Mouse (Mus musculus) bone marrow macrophage, adult 2 months (primary cell): ENCODE measurements at regions not wholly inside any gene's neighbourhood (a gene's known extent, or its start where the extent isn't known, plus 50 kb on each side); places are given as distances from the start of the nearest gene placed in this dataset.

Experiments
- H3K27ac ChIP-seq: 2 replicates; pipeline ENCODE4 v1.5.1; 2012; ENCODE audit warnings: low read depth, low read length; ENCODE audit not compliant: insufficient read depth
- H3K4me1 ChIP-seq: 2 replicates; pipeline ENCODE4 v1.6.1; 2012; ENCODE audit warnings: low read length; ENCODE audit not compliant: control insufficient read depth, insufficient read depth
- H3K4me3 ChIP-seq: 2 replicates; pipeline ENCODE4 v1.5.1; 2012; ENCODE audit warnings: mild to moderate bottlenecking, low read length, moderate library complexity; ENCODE audit not compliant: insufficient read depth
- CTCF ChIP-seq: IDR thresholded peaks from 2 replicates; pipeline ENCODE4 v1.5.1; 2012; ENCODE audit warnings: low read depth, mild to moderate bottlenecking, low read length, moderate library complexity
- POLR2A ChIP-seq: IDR thresholded peaks from 2 replicates; pipeline ENCODE4 v1.6.1; 2012; ENCODE audit warnings: mild to moderate bottlenecking, low read depth, low read length, borderline replicate concordance

- TF ChIP-seq POLR2A, result no peak
- no peak for TF ChIP-seq CTCF
- H3K27ac ChIP-seq, result no peak overlapping the region
- H3K4me3 ChIP-seq, result no peak overlapping the region
- H3K4me1 ChIP-seq, result no peaks in the 10 kb centered on the region
Observed at GRCm38 (mm10) chr1:76200906-76201305, 654.8 kb downstream of the Slc4a3 start.

DNA sequence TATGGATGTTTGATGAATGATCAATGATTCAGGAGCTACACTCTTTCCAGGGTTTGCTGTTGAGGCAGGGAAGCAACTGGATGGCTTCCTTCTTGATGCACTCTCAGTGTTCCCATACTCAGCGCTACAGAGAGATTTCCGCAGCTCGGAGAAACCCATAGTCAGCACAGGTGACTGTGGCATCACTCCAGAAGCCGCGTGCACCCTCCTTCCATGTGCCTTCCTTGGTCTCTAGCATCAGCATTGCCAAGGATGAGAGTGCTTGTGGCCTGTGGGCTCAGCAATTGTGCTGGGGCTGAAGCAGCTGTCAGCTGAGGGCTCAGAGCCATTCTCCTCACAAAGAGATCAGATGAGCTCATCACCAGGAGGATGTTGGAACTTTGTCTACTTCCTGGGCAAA, 666.4 kb downstream of the Slc4a3 start:
- Histone ChIP-seq H3K4me3 (no peak overlapping the region), H3K27ac (no peak overlapping the region), H3K4me1 (no peaks in the 10 kb centered on the region)
- no peak for TF ChIP-seq POLR2A
- TF ChIP-seq CTCF, result no peak

DNA sequence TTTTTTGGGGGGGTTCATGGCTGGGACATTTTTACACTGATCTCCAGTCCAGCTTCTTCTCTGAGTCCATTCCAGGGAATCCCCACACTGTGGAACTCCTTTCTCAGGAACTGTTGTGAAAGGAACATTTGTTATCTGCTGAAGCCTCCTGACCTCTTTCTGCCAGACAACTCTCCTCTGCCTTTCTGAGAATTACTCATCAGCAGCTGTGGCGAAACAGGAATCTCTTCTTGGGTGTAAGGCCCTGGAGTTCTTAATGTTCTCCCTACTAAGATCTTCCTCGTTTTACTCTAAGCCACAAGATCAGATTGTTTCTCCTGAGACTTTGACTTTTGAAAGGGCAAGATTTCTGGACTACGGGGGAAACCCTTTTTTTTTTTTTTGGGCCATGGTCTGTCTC, 698.7 kb downstream of the Slc4a3 start:
- Histone ChIP-seq H3K27ac (no peak overlapping the region), H3K4me3 (no peak overlapping the region), H3K4me1 (no peaks in the 10 kb centered on the region)
- no peak for TF ChIP-seq POLR2A
- TF ChIP-seq CTCF, result no peak

DNA sequence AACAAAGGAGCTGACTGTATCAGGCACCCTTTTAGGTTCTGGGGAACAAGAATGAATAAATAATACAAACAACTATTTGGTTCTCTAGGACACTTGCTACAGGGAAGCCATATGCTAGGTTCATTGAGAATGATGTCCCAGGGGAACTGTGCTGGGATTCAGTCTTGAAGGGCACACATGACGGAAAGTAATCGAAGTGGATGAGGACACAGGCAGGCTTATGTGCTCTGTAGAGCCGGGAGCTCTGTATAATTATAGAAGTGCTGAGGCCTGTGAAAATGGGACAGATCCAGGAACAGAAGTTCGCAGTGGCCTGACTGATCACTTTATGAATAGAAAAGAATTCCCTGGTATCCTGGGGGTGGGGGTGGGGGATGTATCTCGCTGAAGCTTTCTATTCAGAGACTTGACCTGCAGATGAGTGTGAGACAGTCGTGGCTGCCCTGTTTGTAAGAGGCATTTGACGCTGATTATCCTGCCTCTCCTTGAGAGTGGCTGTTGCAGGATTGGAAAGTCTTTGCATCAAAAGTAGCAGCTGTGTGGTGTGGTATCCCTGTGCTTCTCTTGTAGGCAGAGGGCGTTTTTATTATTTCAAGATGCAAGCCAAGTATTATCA, 700.2 kb downstream of the Slc4a3 start:
- Histone ChIP-seq H3K4me3 (no peak overlapping the region), H3K27ac (no peak overlapping the region), H3K4me1 (no peaks in the 10 kb centered on the region)
- TF ChIP-seq POLR2A (no peak), CTCF (no peak)

DNA sequence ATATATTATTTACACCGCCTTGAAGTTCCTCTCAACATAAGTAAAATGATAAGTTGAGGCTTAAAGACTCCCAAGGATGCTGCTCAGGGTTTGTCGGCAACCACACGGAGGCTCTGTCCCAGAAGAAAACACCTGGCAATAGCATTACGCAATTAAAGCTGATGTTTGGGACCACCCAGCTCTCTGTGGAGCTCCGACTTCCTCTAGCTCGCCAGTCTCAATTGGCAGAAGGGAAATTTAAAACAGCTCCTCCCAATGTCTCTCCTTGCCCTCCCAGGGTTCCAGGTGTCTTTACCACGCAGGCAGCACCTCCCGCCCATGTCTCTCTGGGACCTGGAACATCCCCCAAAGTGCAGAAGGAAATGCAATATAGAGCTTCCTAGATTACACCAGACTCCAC, 701.1 kb downstream of the Slc4a3 start:
- Histone ChIP-seq H3K4me1 (no peaks in the 10 kb centered on the region), H3K4me3 (no peak overlapping the region), H3K27ac (no peak overlapping the region)
- TF ChIP-seq CTCF (no peak), POLR2A (no peak)

DNA sequence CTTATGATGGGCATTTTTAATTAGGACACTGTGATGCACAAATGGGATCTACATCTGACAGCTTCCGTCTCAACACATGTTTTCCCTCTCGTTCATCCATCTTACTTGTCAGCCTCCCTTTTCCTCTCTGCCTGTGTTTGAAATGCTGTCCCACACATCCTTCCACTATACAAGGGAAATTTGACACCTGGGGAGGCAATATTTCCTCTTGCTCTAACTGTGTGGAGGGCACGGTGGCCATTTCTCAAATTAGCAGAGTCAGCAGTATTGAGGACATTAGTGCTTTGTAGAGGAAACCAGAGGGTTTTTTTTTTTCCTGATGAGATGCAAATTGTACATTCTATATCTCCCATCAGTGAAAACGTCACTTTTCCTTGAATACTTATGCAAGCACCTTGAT, 712.2 kb downstream of the Slc4a3 start:
- Histone ChIP-seq H3K4me1 (no peaks in the 10 kb centered on the region), H3K27ac (no peak overlapping the region), H3K4me3 (no peak overlapping the region)
- TF ChIP-seq CTCF, result no peak
- TF ChIP-seq POLR2A, result no peak

DNA sequence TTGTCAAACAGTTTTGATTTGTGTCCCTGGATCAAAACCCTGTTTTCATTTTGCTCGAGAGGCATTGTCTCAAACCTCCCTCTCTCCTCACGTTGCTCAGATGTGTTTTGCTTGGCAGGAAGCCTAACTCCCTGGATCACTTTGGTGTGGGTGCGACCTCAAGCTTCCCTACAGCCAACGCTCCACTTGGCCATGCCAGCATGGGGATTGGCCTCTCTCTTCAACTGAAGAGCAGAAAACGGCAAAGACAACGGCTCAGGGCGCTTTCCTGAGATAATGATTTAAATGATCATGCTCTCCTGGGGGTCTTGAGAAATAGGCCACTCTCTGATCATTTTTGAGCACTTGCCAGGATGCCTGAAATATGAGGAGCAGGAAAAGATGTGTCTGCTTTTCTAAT, 730.1 kb downstream of the Slc4a3 start:
- Histone ChIP-seq H3K4me3 (no peak overlapping the region), H3K4me1 (no peaks in the 10 kb centered on the region), H3K27ac (no peak overlapping the region)
- TF ChIP-seq CTCF (no peak), POLR2A (no peak)

- Histone ChIP-seq H3K4me3 (no peak overlapping the region), H3K4me1 (no peaks in the 10 kb centered on the region), H3K27ac (no peak overlapping the region)
- TF ChIP-seq POLR2A (no peak), CTCF (no peak)
Observed at GRCm38 (mm10) chr1:76276624-76277023, 730.6 kb downstream of the Slc4a3 start.

GRCm38 (mm10) chr1:76283322-76283721, 737.3 kb downstream of the Slc4a3 start:
- TF ChIP-seq POLR2A (no peak), CTCF (no peak)
- Histone ChIP-seq H3K27ac (no peak overlapping the region), H3K4me1 (no peaks in the 10 kb centered on the region), H3K4me3 (no peak overlapping the region)

GRCm38 (mm10) chr1:76322943-76323559, 777.0 kb downstream of the Slc4a3 start:
- H3K4me3 ChIP-seq, result no peak overlapping the region
- no peak for TF ChIP-seq POLR2A
- TF ChIP-seq CTCF, result no peak
- H3K4me1 ChIP-seq, result no peaks in the 10 kb centered on the region
- H3K27ac ChIP-seq, result no peak overlapping the region
